Mouse (Mus musculus): ENCODE measurements around the gene Map10. TPM values are rescaled to one million over a fixed set of nuclear protein-coding genes. Genes with fewer than 3 reads are reported as not detected.

Map10 gene
- polyA plus RNA-seq, 1 experiment = not detected

GRCm38 (mm10) chr8:125722675-125723074 is 53.1 kb downstream of the Map10 start:
- Histone ChIP-seq H3K27me3 (ENCODE audit: control insufficient read depth, insufficient read depth, insufficient read length) (no peaks in the 10 kb centered on the region), H3K4me3 (no peak overlapping the region), H3ac (ENCODE audit: control insufficient read depth, insufficient read length) (no peak overlapping the region), H3K4me2 (ENCODE audit: low read depth) (no peak overlapping the region), H3K36me3 (ENCODE audit: control insufficient read depth, insufficient read depth) (no peaks in the 10 kb centered on the region), H3K79me2 (ENCODE audit: control insufficient read depth, insufficient read depth) (no peaks in the 10 kb centered on the region)
- TF ChIP-seq SRF (IDR thresholded peaks at IDR 0.05; ENCODE audit: control insufficient read depth, insufficient read length, low read depth) (no peak), CEBPB (IDR thresholded peaks at IDR 0.05; ENCODE audit: insufficient read depth, poor library complexity, severe bottlenecking) (no peak), MAX (IDR thresholded peaks at IDR 0.05; ENCODE audit: low read depth) (no peak), TCF3 (IDR thresholded peaks at IDR 0.05; ENCODE audit: insufficient read length, low read depth) (no peak), REST (IDR thresholded peaks at IDR 0.05; ENCODE audit: insufficient read depth, insufficient read length) (no peak), MYOG (IDR thresholded peaks at IDR 0.05; ENCODE audit: control insufficient read depth in 1 of 3, insufficient read depth in 1 of 3, insufficient read length in 2 of 3, low read depth in 2 of 3) (no peak), MYOD1 (IDR thresholded peaks at IDR 0.05; ENCODE audit: control insufficient read depth in 1 of 3, insufficient read length in 2 of 3, low read depth in 2 of 3) (no peak), POLR2A (IDR thresholded peaks at IDR 0.05; ENCODE audit: insufficient read length, low read depth) (no peak), TCF12 (IDR thresholded peaks at IDR 0.05; ENCODE audit: insufficient read depth, poor library complexity, severe bottlenecking) (no peak), E2F4 (IDR thresholded peaks at IDR 0.05; ENCODE audit: insufficient read depth) (no peak), POLR2AphosphoS2 (IDR thresholded peaks at IDR 0.05; ENCODE audit: insufficient read length, low read depth) (no peak), USF1 (IDR thresholded peaks at IDR 0.05; ENCODE audit: low read depth) (no peak)

Other genes with a start within 250 kb of the Map10 start
- gene Sipa1l2, start 100.0 kb upstream of the Map10 start, polyA plus RNA-seq (2012; fragmentation: generic; extraction: Trizol) = 16.2 TPM
- 10.9 TPM for gene Ntpcr, start 60.1 kb downstream of the Map10 start, polyA plus RNA-seq (2012; fragmentation: generic; extraction: Trizol)
- gene Pcnx2, start 228.5 kb downstream of the Map10 start, polyA plus RNA-seq (2012; fragmentation: generic; extraction: Trizol) = 0.01 TPM
- not detected for gene Map3k21, start 240.6 kb downstream of the Map10 start, polyA plus RNA-seq (2012; fragmentation: generic; extraction: Trizol)

Data from myocyte (in vitro differentiated cells).